Mouse (Mus musculus) ES-Bruce4 (cell line): ENCODE data around the gene Tagap.

ENCODE experiments used
- CTCF ChIP-seq: IDR thresholded peaks from one replicate; pipeline ENCODE4 v1.8.1; 2011; ENCODE audit warnings: low read depth, low read length
- EP300 ChIP-seq: IDR thresholded peaks from 2 replicates; pipeline ENCODE4 v1.6.1; 2011; ENCODE audit warnings: low read depth, low read length; ENCODE audit not compliant: insufficient read depth
- POLR2A ChIP-seq: IDR thresholded peaks from one replicate; pipeline ENCODE4 v1.8.1; 2011; ENCODE audit warnings: low read length; ENCODE audit not compliant: insufficient read depth

DNA sequence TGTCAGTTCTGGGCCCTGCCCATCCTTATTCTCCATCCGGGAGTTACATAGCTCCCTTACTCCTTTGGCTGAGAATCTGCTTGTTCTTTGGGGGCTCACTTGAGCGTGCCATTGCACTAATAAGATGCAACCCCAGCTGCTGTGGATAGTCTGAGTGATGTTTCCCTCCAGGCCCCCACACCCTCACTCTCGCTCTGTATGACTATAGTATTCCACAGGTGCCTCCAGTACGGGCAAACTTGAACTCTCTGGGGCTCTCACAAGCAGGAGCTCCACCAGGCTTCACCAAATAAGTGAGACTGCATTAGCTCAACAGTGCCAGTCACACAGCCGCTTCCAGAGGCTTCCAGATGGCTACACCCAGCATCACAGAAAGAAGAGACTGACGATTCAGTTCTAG lies 37.5 kb upstream of the Tagap start:
- TF ChIP-seq CTCF = no peak
- TF ChIP-seq POLR2A = no peak
- TF ChIP-seq EP300 = no peak
